Mouse (Mus musculus) hindbrain, embryonic 12.5 days (tissue): ENCODE results near the gene Dok7. TPM values are rescaled to one million over a fixed set of nuclear protein-coding genes. Genes with fewer than 3 reads are reported as not detected.

Source experiments
- ATAC-seq: fragments of 200-750 bp; cut with Nextera tagmentation; 2 replicates; pipeline ENCODE4 v1.8.0; 2017; ENCODE audit warnings: moderate TSS enrichment; ENCODE audit not compliant: low FRiP score
- H3K27ac ChIP-seq: fragments of 300-500 bp; sonication (generic); 2 replicates; pipeline ENCODE4 v1.5.1; 2016; ENCODE audit warnings: mild to moderate bottlenecking
- H3K27me3 ChIP-seq: fragments of 300-500 bp; sonication (generic); 2 replicates; pipeline ENCODE4 v1.6.1; 2016; ENCODE audit warnings: mild to moderate bottlenecking
- H3K36me3 ChIP-seq: fragments of 300-500 bp; sonication (generic); 2 replicates; pipeline ENCODE4 v1.6.1; 2016; ENCODE audit warnings: mild to moderate bottlenecking
- H3K4me1 ChIP-seq: fragments of 300-500 bp; sonication (generic); 2 replicates; pipeline ENCODE4 v1.6.1; 2016
- H3K4me2 ChIP-seq: fragments of 300-500 bp; sonication (generic); replicated peaks from 2 replicates; pipeline ENCODE4 v1.6.1; 2016; ENCODE audit warnings: mild to moderate bottlenecking
- H3K4me3 ChIP-seq: fragments of 300-500 bp; sonication (generic); 2 replicates; pipeline ENCODE4 v1.5.1; 2016; ENCODE audit warnings: mild to moderate bottlenecking
- H3K9ac ChIP-seq: fragments of 300-500 bp; sonication (generic); 2 replicates; pipeline ENCODE4 v1.6.1; 2016; ENCODE audit warnings: mild to moderate bottlenecking, moderate library complexity
- H3K9me3 ChIP-seq: fragments of 300-500 bp; sonication (generic); replicated peaks from 2 replicates; pipeline ENCODE4 v1.6.1; 2016; ENCODE audit warnings: mild to moderate bottlenecking
- WGBS: fragments of 180-500 bp; shearing (Covaris S2); methylation state at CpG from one replicate; pipeline ENCODE4 v1.1.7; 2016; 5-methylcytosine and 5-hydroxymethylcytosine counted together
- polyA plus RNA-seq: library from polyadenylated mRNA; unstranded; fragments of >200 nt; fragmentation: Nextera tagmentation; extraction: Ambion mirVana; gene quantifications from 2 replicates; pipeline ENCODE4 v1.2.1, GENCODE M21; 2016

Dok7 gene
- polyA plus RNA-seq: 1.5 and 1.7 TPM in 2 replicates

DNA sequence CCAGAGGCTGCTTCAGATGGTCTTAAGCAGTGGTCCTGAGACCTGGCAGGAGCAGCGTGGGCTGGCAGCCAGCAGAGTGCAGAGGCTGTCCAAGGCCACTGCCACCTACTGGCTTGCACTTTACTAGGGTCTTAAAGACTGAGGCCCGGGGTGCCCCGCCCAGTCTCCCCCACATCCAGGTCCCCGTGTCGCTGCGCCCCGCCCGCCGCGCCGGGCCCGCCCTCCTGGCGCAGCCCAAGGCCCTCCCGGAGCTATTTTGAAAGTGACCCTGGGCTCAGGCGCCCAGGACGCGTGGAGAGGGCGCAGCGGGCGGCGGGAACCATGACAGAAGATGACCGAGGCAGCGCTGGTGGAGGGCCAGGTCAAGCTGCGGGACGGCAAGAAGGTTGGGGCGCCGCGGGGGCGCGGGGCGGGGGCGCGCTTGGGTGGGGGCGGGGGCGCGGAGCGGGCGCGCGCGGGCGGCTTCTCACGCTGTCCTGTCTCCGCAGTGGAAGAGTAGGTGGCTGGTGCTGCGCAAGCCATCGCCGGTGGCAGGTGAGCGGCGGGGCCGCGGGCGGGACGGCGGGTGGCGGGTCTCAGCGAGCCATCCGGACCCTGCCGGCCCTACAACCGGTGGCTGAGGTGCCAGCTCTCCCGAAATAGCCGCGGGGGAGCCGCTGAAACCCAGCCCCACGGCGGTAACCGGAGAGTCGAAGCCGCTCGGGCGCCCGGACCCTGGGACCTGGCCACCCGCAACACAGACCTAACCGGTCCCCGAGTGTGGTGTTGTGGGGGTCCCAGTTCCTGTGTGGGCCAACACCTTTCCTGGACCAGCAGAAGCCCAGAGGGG lies at the start of gene Dok7:
Dok7 (plus strand) TSS at position 163 of the 829 bp plus-strand sequence.
- 2% methylated on average over 46 of the region's 74 CpGs for WGBS

DNA sequence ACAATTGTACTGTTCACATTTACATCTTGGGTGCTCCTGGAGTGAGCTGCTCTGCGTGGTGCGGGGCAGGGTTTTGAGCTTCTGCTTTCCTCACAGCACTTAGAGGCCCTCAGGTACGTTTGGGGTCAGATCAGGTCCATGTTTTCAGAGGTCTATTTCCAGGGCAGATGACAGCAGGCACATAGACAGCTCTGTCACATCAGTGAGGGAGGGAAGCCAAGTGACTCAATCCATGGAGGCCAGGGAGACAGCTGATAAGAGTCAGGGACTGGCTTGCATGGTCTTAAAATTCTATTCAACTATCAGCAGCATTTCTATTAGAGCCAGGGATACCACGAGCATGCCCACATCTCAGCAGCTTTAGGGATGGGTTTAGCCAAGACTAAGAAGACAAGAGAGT lies 47.4 kb upstream of the Dok7 start:
- 95% methylated on average over 4 of the region's 4 CpGs for WGBS
- Histone ChIP-seq H3K36me3 (peaks cover 9% of the 10 kb centered on the region), H3K4me2 (no peak overlapping the region), H3K9me3 (no peaks in the 10 kb centered on the region), H3K27ac (no peak overlapping the region), H3K9ac (no peak overlapping the region), H3K27me3 (no peaks in the 10 kb centered on the region), H3K4me3 (no peak overlapping the region), H3K4me1 (peaks cover 14% of the 10 kb centered on the region)
- no peak for ATAC-seq

More for the DNA sequence above, at the start of gene Dok7:
- Histone ChIP-seq H3K9me3 (no peaks in the 10 kb centered on the region), H3K4me3 (peak within 1 kb of the TSS; percentile 48), H3K36me3 (no peaks in the 10 kb centered on the region), H3K27ac (no peak within 1 kb of the TSS), H3K4me1 (peaks cover 19% of the 10 kb centered on the region), H3K27me3 (peaks cover 40% of the 10 kb centered on the region), H3K9ac (peak within 1 kb of the TSS; percentile 61), H3K4me2 (peak within 1 kb of the TSS; percentile 85)
- ATAC-seq: peak; percentile 62

DNA sequence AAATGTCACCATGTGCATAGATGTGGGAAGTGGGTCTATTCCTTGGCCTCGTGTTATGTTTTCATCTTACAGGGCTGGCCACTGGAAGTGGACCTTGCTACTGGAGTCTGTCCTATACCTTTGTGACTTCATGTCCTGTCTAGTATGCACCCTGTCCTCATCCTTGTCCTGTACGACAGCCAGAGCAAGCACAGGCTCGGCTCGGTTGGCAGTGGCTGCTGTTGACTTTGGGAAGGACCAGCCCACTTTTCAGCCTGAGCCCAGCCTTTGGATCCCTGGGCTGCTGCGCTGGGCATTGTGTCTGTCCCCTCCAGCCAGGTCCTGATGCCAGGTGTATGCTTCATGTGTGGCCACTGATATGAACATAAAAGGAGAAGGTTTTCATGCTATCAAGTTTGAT lies 45.9 kb upstream of the Dok7 start:
- Histone ChIP-seq H3K4me2 (no peak overlapping the region), H3K9ac (no peak overlapping the region), H3K27me3 (no peaks in the 10 kb centered on the region), H3K36me3 (peaks cover 9% of the 10 kb centered on the region), H3K4me1 (peaks cover 19% of the 10 kb centered on the region), H3K4me3 (no peak overlapping the region), H3K9me3 (no peaks in the 10 kb centered on the region), H3K27ac (no peak overlapping the region)
- ATAC-seq: no peak
- 85% methylated on average over 5 of the region's 5 CpGs for WGBS

DNA sequence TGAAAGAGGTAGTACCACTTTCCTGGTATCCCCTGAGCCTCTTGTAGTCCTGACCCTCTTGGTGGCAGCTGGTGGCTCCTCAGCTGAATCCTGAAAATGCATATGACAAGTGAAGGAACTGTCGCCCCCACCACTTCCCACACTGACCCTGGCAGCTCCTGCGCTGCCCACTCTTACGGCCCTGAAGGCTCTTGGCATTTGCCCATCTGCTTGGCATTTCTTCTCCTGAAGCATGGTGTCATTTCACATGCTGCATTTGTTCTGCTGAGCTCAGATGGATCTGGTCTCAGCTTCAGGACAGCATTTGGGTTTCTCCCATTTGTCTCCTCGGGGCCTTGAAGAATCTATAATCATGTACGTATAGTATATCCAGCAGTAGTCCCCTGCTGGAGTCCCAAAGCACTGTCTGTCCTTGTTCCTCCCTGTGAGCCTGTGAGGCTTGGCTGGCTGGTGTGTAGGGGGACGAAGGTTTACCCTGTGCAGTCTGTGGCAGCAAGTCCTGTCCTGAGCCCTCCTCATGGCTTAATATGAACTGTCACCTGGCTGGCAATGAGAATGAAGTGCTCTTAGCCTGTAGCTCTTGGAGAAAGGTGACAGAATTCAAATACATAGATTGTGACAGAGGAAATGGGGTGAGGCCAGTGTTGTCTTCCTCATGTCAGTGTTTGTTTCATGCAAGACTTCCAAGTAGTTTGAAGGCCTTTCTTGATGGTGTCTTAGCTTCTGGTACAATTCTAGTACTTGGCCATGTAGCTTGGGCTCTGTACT lies 45.2 kb upstream of the Dok7 start:
- no peak for ATAC-seq
- 95% methylated on average over 6 of the region's 6 CpGs for WGBS
- peaks cover 19% of the 10 kb centered on the region for H3K4me1 ChIP-seq
- H3K9ac ChIP-seq: no peak overlapping the region
- no peaks in the 10 kb centered on the region for H3K27me3 ChIP-seq
- H3K9me3 ChIP-seq: no peaks in the 10 kb centered on the region
- H3K27ac ChIP-seq: no peak overlapping the region
- no peak overlapping the region for H3K4me3 ChIP-seq
- H3K4me2 ChIP-seq: no peak overlapping the region
- peaks cover 9% of the 10 kb centered on the region for H3K36me3 ChIP-seq

DNA sequence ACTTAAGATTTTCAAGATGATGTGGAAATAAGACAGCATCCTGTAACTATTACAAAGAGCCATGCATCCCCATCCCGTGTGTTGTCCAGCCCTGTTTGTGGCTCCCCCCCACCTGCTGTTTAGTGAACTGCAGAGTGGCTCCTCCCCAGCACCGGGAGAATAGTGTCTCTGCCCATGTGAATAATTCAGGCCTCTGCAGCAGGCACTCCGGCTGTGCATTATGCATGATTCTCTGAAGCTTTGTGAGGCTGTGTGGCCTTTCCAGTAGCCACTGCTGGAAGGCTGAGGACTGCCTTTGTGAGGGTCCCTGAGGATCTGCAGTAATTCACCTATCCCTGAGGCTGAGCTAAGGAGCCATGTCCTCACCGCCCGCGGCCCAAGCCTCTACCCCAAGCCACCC lies 42.5 kb upstream of the Dok7 start:
- no peaks in the 10 kb centered on the region for H3K9me3 ChIP-seq
- H3K4me2 ChIP-seq: no peak overlapping the region
- 0 out of 2 replicates have a peak overlapping the region, but pooled peaks have one; percentile 6 for H3K9ac ChIP-seq
- no peaks in the 10 kb centered on the region for H3K27me3 ChIP-seq
- ATAC-seq: peak; percentile 77
- H3K27ac ChIP-seq: peak overlapping the region; percentile 64
- H3K4me1 ChIP-seq: peaks cover 19% of the 10 kb centered on the region
- no peak overlapping the region for H3K4me3 ChIP-seq
- WGBS: 36% methylated on average over 6 of the region's 6 CpGs
- peaks cover 3% of the 10 kb centered on the region for H3K36me3 ChIP-seq

- WGBS: 81% methylated on average over 9 of the region's 9 CpGs
- Histone ChIP-seq H3K4me2 (no peak overlapping the region), H3K9me3 (no peaks in the 10 kb centered on the region), H3K4me3 (no peak overlapping the region), H3K27me3 (no peaks in the 10 kb centered on the region), H3K27ac (no peak overlapping the region), H3K36me3 (peaks cover 30% of the 10 kb centered on the region), H3K4me1 (peaks cover 4% of the 10 kb centered on the region; the same call in 1 of the 2 replicates), H3K9ac (no peak overlapping the region)
- no peak for ATAC-seq
Measured at GRCm38 (mm10) chr5:35019673-35020300, 36.8 kb upstream of the Dok7 start.

DNA sequence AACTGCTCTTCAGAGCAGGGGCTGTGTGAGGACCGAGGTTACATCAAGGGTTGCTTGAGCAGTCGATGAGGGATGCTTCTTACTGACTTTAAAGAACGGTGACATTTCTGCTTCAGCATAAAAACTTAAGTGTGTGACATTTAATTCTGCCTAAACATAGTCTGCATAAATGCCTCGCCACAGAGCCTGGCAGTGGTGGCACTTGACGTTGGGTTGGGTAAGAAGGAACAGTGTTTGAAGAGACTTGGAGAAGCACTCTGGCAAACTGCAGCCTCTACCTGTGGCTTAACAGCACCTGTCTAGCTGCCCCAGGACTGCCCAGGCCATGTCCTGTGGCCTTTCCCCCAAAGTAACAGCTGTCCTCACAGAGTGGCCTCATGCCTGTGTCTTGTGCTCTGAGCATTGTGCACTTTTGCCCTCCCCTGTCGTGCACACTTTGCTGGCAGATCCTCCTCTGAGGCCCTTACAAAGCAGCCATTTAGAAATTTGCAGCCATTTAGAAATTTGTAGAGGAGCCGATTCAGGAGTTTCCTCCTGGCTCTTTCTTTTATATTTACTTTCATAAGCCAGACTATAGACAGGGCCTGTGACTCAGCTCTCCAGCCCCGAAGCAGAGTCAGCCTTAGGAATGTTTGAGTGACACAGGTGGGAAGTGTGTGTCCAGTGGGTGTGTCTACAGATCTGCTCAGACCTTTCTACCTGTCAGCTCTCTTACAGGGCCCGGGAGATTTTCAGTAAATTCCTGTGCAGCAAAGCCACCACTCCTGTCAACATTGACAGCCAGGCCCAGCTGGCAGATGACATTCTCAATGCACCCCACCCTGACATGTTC lies 35.9 kb upstream of the Dok7 start:
- Histone ChIP-seq H3K36me3 (peaks cover 30% of the 10 kb centered on the region), H3K4me1 (peaks cover 4% of the 10 kb centered on the region; the same call in 1 of the 2 replicates), H3K4me2 (no peak overlapping the region), H3K27me3 (no peaks in the 10 kb centered on the region), H3K4me3 (no peak overlapping the region), H3K9me3 (no peaks in the 10 kb centered on the region), H3K27ac (no peak overlapping the region), H3K9ac (no peak overlapping the region)
- 82% methylated on average over 9 of the region's 9 CpGs for WGBS
- ATAC-seq: no peak

GRCm38 (mm10) chr5:35024975-35025374 lies 31.6 kb upstream of the Dok7 start:
- Histone ChIP-seq H3K9ac (no peak overlapping the region), H3K9me3 (no peaks in the 10 kb centered on the region), H3K27ac (no peak overlapping the region), H3K4me2 (no peak overlapping the region), H3K4me1 (0 out of 2 replicates have a peak, but pooled peaks cover 4% of the 10 kb centered on the region), H3K4me3 (no peak overlapping the region), H3K27me3 (no peaks in the 10 kb centered on the region), H3K36me3 (peaks cover 73% of the 10 kb centered on the region)
- 26% methylated on average over 2 of the region's 2 CpGs for WGBS
- no peak for ATAC-seq

DNA sequence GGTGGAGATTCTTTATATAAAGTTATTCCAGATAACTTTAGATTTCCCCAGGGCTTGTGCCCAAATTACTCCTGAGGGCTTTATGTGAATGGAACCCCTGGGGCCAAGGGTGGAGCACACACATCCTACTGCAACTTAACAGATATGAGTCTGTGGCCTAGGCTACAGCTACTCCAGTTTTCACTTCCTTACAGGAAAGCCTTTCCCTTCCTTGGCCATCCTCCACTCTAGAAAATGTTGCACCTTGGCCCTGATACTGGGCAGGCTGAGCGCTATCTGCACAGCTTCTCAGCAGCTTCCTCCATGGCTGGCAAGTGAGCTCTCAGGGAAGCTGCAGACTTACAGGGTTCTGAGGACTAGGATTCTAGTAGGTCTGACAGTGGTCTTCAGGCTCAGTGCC lies 27.3 kb upstream of the Dok7 start:
- 90% methylated on average over 1 of the region's 1 CpGs for WGBS
- no peaks in the 10 kb centered on the region for H3K27me3 ChIP-seq
- H3K9ac ChIP-seq: no peak overlapping the region
- no peak overlapping the region; the same call in 1 of the 2 replicates for H3K27ac ChIP-seq
- peaks cover 77% of the 10 kb centered on the region for H3K36me3 ChIP-seq
- no peaks in the 10 kb centered on the region for H3K9me3 ChIP-seq
- H3K4me3 ChIP-seq: no peak overlapping the region
- no peak overlapping the region for H3K4me2 ChIP-seq
- ATAC-seq: no peak
- no peaks in the 10 kb centered on the region for H3K4me1 ChIP-seq

DNA sequence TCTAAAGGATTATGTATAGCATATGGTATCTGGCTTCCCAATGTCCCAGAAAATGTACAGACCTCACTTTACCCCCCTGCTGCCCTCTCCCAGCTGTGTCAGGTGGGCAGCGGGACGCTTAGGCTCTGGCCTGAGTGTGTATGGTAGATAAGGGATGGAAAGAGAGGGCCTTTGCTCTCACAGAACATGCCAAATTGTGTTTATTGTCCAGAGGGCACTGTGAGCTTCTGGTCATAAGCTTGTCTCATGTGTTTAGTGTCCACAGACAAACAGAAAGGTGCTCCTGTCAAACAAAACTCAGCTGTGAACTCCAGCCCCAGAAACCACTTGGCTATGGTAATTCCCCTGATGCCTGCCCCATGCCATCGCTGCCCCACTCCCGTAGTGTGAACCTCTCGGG lies 26.8 kb upstream of the Dok7 start:
- no peaks in the 10 kb centered on the region for H3K27me3 ChIP-seq
- no peak for ATAC-seq
- H3K9me3 ChIP-seq: no peaks in the 10 kb centered on the region
- H3K27ac ChIP-seq: no peak overlapping the region
- no peaks in the 10 kb centered on the region for H3K4me1 ChIP-seq
- no peak overlapping the region for H3K9ac ChIP-seq
- no peak overlapping the region for H3K4me2 ChIP-seq
- no peak overlapping the region for H3K4me3 ChIP-seq
- peaks cover 80% of the 10 kb centered on the region for H3K36me3 ChIP-seq
- 94% methylated on average over 5 of the region's 5 CpGs for WGBS

GRCm38 (mm10) chr5:35033068-35033467 lies 23.5 kb upstream of the Dok7 start:
- peaks cover 65% of the 10 kb centered on the region for H3K36me3 ChIP-seq

More at GRCm38 (mm10) chr5:35033068-35033467, 23.5 kb upstream of the Dok7 start:
- Histone ChIP-seq H3K9ac (no peak overlapping the region), H3K9me3 (no peaks in the 10 kb centered on the region), H3K4me3 (no peak overlapping the region), H3K4me2 (no peak overlapping the region), H3K27ac (no peak overlapping the region), H3K27me3 (no peaks in the 10 kb centered on the region), H3K4me1 (no peaks in the 10 kb centered on the region)
- WGBS: 62% methylated on average over 5 of the region's 5 CpGs
- peak; percentile 44; the same call in 1 of the 2 replicates for ATAC-seq
